Mouse (Mus musculus) heart, embryonic 11.5 days (tissue): ENCODE measurements around the gene Plaur. TPM values are rescaled to one million over a fixed set of nuclear protein-coding genes. Genes with fewer than 3 reads are reported as not detected.

Experiments used
- ATAC-seq: fragments of 200-750 bp; cut with Nextera tagmentation; replicated peaks from 2 replicates; pipeline ENCODE4 v1.8.0; 2017; ENCODE audit warnings: moderate library complexity; ENCODE audit not compliant: insufficient number of reproducible peaks, low FRiP score, low TSS enrichment
- H3K27ac ChIP-seq: fragments of 300-500 bp; sonication (generic); 2 replicates; pipeline ENCODE4 v1.5.1; 2014; ENCODE audit warnings: mild to moderate bottlenecking, low read depth, low read length
- H3K27me3 ChIP-seq: fragments of 300-500 bp; sonication (generic); 2 replicates; pipeline ENCODE4 v1.6.1; 2014; ENCODE audit warnings: mild to moderate bottlenecking, low read length, mixed read lengths; ENCODE audit not compliant: control insufficient read depth, insufficient read depth
- H3K36me3 ChIP-seq: fragments of 300-500 bp; sonication (generic); 2 replicates; pipeline ENCODE4 v1.6.1; 2014; ENCODE audit warnings: mild to moderate bottlenecking, low read length, moderate library complexity, mixed read lengths; ENCODE audit not compliant: control insufficient read depth, insufficient read depth
- H3K4me1 ChIP-seq: fragments of 300-500 bp; sonication (generic); 2 replicates; pipeline ENCODE4 v1.6.1; 2014; ENCODE audit warnings: low read length; ENCODE audit not compliant: control insufficient read depth, insufficient read depth
- H3K4me2 ChIP-seq: fragments of 300-500 bp; sonication (generic); 2 replicates; pipeline ENCODE4 v1.6.1; 2014; ENCODE audit warnings: mild to moderate bottlenecking, moderate library complexity
- H3K4me3 ChIP-seq: fragments of 300-500 bp; sonication (generic); 2 replicates; pipeline ENCODE4 v1.5.1; 2014; ENCODE audit warnings: low read depth, low read length
- H3K9ac ChIP-seq: fragments of 300-500 bp; sonication (generic); 2 replicates; pipeline ENCODE4 v1.6.1; 2014; ENCODE audit warnings: mild to moderate bottlenecking, low read depth, low read length, moderate library complexity
- H3K9me3 ChIP-seq: fragments of 300-500 bp; sonication (generic); replicated peaks from 2 replicates; pipeline ENCODE4 v1.6.1; 2016; ENCODE audit warnings: low read length; ENCODE audit not compliant: control insufficient read depth
- WGBS: fragments of 180-500 bp; shearing (Covaris S2); extraction: QIAGEN DNeasy Blood & Tissue Kit; methylation state at CpG from one replicate; pipeline ENCODE4 v1.1.7; 2014; ENCODE audit not compliant: insufficient replicate concordance; 5-methylcytosine and 5-hydroxymethylcytosine counted together
- polyA plus RNA-seq: library from polyadenylated mRNA; unstranded; fragments of >200 nt; fragmentation: Nextera tagmentation; extraction: Ambion mirVana; gene quantifications from 2 replicates; pipeline ENCODE4 v1.2.1, GENCODE M21; 2014

The Plaur gene
- polyA plus RNA-seq, 1 experiment from 2014 or later, result 6.9 TPM

GRCm38 (mm10) chr7:24425919-24426318 is 36.4 kb upstream of the Plaur start:
- Histone ChIP-seq H3K27ac (no peak overlapping the region), H3K4me2 (no peak overlapping the region), H3K27me3 (no peaks in the 10 kb centered on the region), H3K9me3 (no peaks in the 10 kb centered on the region), H3K4me1 (peaks cover 4% of the 10 kb centered on the region; the same call in 1 of the 2 replicates), H3K4me3 (no peak overlapping the region), H3K36me3 (peaks cover 2% of the 10 kb centered on the region; the same call in 1 of the 2 replicates), H3K9ac (no peak overlapping the region)
- WGBS, result 80% methylated on average over 9 of the region's 9 CpGs
- no peak for ATAC-seq

GRCm38 (mm10) chr7:24427168-24427567 is 35.1 kb upstream of the Plaur start:
- no peak for ATAC-seq
- Histone ChIP-seq H3K27me3 (peaks cover 6% of the 10 kb centered on the region), H3K27ac (no peak overlapping the region), H3K9me3 (no peaks in the 10 kb centered on the region), H3K9ac (no peak overlapping the region), H3K4me2 (no peak overlapping the region), H3K4me1 (peaks cover 4% of the 10 kb centered on the region; the same call in 1 of the 2 replicates), H3K4me3 (no peak overlapping the region), H3K36me3 (peaks cover 2% of the 10 kb centered on the region; the same call in 1 of the 2 replicates)
- 86% methylated on average over 8 of the region's 8 CpGs for WGBS

- Histone ChIP-seq H3K4me2 (no peak overlapping the region), H3K27ac (no peak overlapping the region), H3K9me3 (no peaks in the 10 kb centered on the region; the same call in 1 of the 2 replicates), H3K9ac (no peak overlapping the region), H3K36me3 (no peaks in the 10 kb centered on the region; the same call in 1 of the 2 replicates), H3K4me3 (no peak overlapping the region), H3K27me3 (peaks cover 22% of the 10 kb centered on the region), H3K4me1 (peaks cover 4% of the 10 kb centered on the region; the same call in 1 of the 2 replicates)
- no peak for ATAC-seq
- 82% methylated on average over 5 of the region's 5 CpGs for WGBS
Measured at GRCm38 (mm10) chr7:24428725-24429124, 33.6 kb upstream of the Plaur start.

GRCm38 (mm10) chr7:24429413-24430112 is 32.7 kb upstream of the Plaur start:
- peaks cover 2% of the 10 kb centered on the region; the same call in 1 of the 2 replicates for H3K4me1 ChIP-seq
- no peak overlapping the region for H3K9ac ChIP-seq
- H3K36me3 ChIP-seq, result no peaks in the 10 kb centered on the region
- ATAC-seq, result no peak
- whole genome bisulfite sequencing, result 67% methylated on average over 16 of the region's 16 CpGs
- H3K9me3 ChIP-seq, result no peaks in the 10 kb centered on the region; the same call in 1 of the 2 replicates
- peaks cover 28% of the 10 kb centered on the region for H3K27me3 ChIP-seq
- no peak overlapping the region for H3K27ac ChIP-seq
- no peak overlapping the region for H3K4me3 ChIP-seq
- no peak overlapping the region for H3K4me2 ChIP-seq

GRCm38 (mm10) chr7:24430551-24431345 is 31.5 kb upstream of the Plaur start:
- H3K9me3 ChIP-seq, result no peaks in the 10 kb centered on the region; the same call in 1 of the 2 replicates
- H3K4me3 ChIP-seq, result no peak overlapping the region
- H3K4me1 ChIP-seq, result no peaks in the 10 kb centered on the region
- H3K27me3 ChIP-seq, result peaks cover 28% of the 10 kb centered on the region
- no peak overlapping the region for H3K9ac ChIP-seq
- no peak for ATAC-seq
- no peak overlapping the region for H3K27ac ChIP-seq
- no peak overlapping the region for H3K4me2 ChIP-seq
- 87% methylated on average over 15 of the region's 15 CpGs for WGBS
- H3K36me3 ChIP-seq, result no peaks in the 10 kb centered on the region

GRCm38 (mm10) chr7:24431713-24432112 is 30.6 kb upstream of the Plaur start:
- no peak for ATAC-seq
- Histone ChIP-seq H3K4me1 (no peaks in the 10 kb centered on the region), H3K27me3 (peaks cover 28% of the 10 kb centered on the region), H3K4me3 (peak overlapping the region; percentile 10; the same call in 1 of the 2 replicates), H3K9me3 (no peaks in the 10 kb centered on the region; the same call in 1 of the 2 replicates), H3K36me3 (no peaks in the 10 kb centered on the region), H3K4me2 (peak overlapping the region; percentile 22; the same call in 1 of the 2 replicates), H3K27ac (no peak overlapping the region), H3K9ac (no peak overlapping the region)
- WGBS, result 37% methylated on average over 11 of the region's 11 CpGs

GRCm38 (mm10) chr7:24435305-24435704 is 27.0 kb upstream of the Plaur start:
- Histone ChIP-seq H3K36me3 (no peaks in the 10 kb centered on the region), H3K4me3 (no peak overlapping the region), H3K27me3 (peaks cover 28% of the 10 kb centered on the region), H3K9me3 (no peaks in the 10 kb centered on the region; the same call in 1 of the 2 replicates), H3K4me1 (peaks cover 3% of the 10 kb centered on the region; the same call in 1 of the 2 replicates), H3K9ac (no peak overlapping the region), H3K27ac (no peak overlapping the region), H3K4me2 (no peak overlapping the region)
- 69% methylated on average over 5 of the region's 5 CpGs for WGBS
- ATAC-seq, result no peak

GRCm38 (mm10) chr7:24437981-24438380 is 24.3 kb upstream of the Plaur start:
- Histone ChIP-seq H3K4me3 (no peak overlapping the region), H3K27ac (no peak overlapping the region), H3K27me3 (peaks cover 13% of the 10 kb centered on the region), H3K4me2 (no peak overlapping the region), H3K9ac (0 out of 2 replicates have a peak overlapping the region, but pooled peaks have one; percentile 16), H3K4me1 (peaks cover 3% of the 10 kb centered on the region; the same call in 1 of the 2 replicates), H3K36me3 (no peaks in the 10 kb centered on the region), H3K9me3 (no peaks in the 10 kb centered on the region)
- ATAC-seq, result no peak
- 51% methylated on average over 10 of the region's 10 CpGs for WGBS
